Comparison of ENCODE assay signal across 8 mouse cellular contexts in genomic region chr4:147905090-147905659, GRCm38 (mm10). TPM values are rescaled to one million over a fixed set of nuclear protein-coding genes. Genes with fewer than 3 reads are reported as not detected.
DNase-seq lines count a peak whose midpoint lies in the region; ATAC-seq and TF ChIP-seq lines count a peak whose summit lies in the region.

No protein-coding gene starts in this region.

- no peak for TF ChIP-seq CTCF in bone marrow, adult 2 months (IDR thresholded peaks at IDR 0.05; ENCODE audit: control insufficient read depth, insufficient read depth, low read length)
- no peak for TF ChIP-seq CTCF in liver, embryonic 14.5 days (IDR thresholded peaks at IDR 0.05; ENCODE audit: low read depth)

- under 1% methylated on average over 8 of the region's 8 CpGs for WGBS in heart, embryonic 14.5 days
- WGBS in bone marrow, adult 2 months: under 1% methylated on average over 8 of the region's 8 CpGs
- WGBS in forebrain, embryonic 15.5 days: under 1% methylated on average over 8 of the region's 8 CpGs
- 0% methylated on average over 8 of the region's 8 CpGs for WGBS in liver, embryonic 14.5 days (ENCODE audit: insufficient replicate concordance)

- no peaks in the 10 kb centered on the region for H3K27me3 ChIP-seq in heart, embryonic 14.5 days (ENCODE audit: control insufficient read depth, insufficient read depth, low read length)
- no peaks in the 10 kb centered on the region for H3K27me3 ChIP-seq in forebrain, embryonic 15.5 days
- no peaks in the 10 kb centered on the region for H3K27me3 ChIP-seq in liver, embryonic 14.5 days (ENCODE audit: control insufficient read depth, insufficient read depth, low read length)

- H3K36me3 ChIP-seq in heart, embryonic 14.5 days (ENCODE audit: control insufficient read depth, insufficient read depth, low read length): peaks cover 43% of the 10 kb centered on the region
- H3K36me3 ChIP-seq in forebrain, embryonic 15.5 days: peaks cover 19% of the 10 kb centered on the region
- H3K36me3 ChIP-seq in liver, embryonic 14.5 days (replicated peaks; ENCODE audit: control insufficient read depth, insufficient read depth, low read depth): peaks cover 5% of the 10 kb centered on the region; the same call in 1 of the 2 replicates

- H3K27ac ChIP-seq in heart, embryonic 14.5 days (replicated peaks in 1 of 2; ENCODE audit: control insufficient read depth in 1 of 2, insufficient read depth in 1 of 2, low read depth in 2 of 2, low read length in 2 of 2): peak overlapping the region; percentile 85 to 95
- H3K27ac ChIP-seq in bone marrow, adult 2 months (ENCODE audit: control insufficient read depth, insufficient read depth, low read depth, low read length, poor library complexity): peak overlapping the region; percentile 42; the same call in 1 of the 2 replicates
- H3K27ac ChIP-seq in forebrain, embryonic 15.5 days (replicated peaks): no peak overlapping the region; the same call in 1 of the 2 replicates
- no peak overlapping the region for H3K27ac ChIP-seq in liver, embryonic 14.5 days

- ATAC-seq in heart, embryonic 14.5 days (ENCODE audit: insufficient number of reproducible peaks, insufficient read depth, low FRiP score, low read depth): no peak
- peak; percentile 36 for ATAC-seq in forebrain, embryonic 15.5 days (replicated peaks)
- peak; percentile 0; the same call in 1 of the 2 replicates for ATAC-seq in liver, embryonic 14.5 days (ENCODE audit: insufficient read depth)

- TF ChIP-seq POLR2A in bone marrow, adult 2 months (IDR thresholded peaks at IDR 0.05; ENCODE audit: borderline replicate concordance, control insufficient read depth, low read depth, low read length): no peak

- H3K9me3 ChIP-seq in heart, embryonic 14.5 days (ENCODE audit: control insufficient read depth, low read length): no peaks in the 10 kb centered on the region
- no peaks in the 10 kb centered on the region for H3K9me3 ChIP-seq in forebrain, embryonic 15.5 days
- no peaks in the 10 kb centered on the region for H3K9me3 ChIP-seq in liver, embryonic 14.5 days (ENCODE audit: control insufficient read depth, low read length)

- peaks cover 17 to 30% of the 10 kb centered on the region in 2 experiments for H3K4me1 ChIP-seq in heart, embryonic 14.5 days (ENCODE audit: control insufficient read depth in 2 of 2, insufficient read depth in 2 of 2, low read length in 2 of 2)
- H3K4me1 ChIP-seq in bone marrow, adult 2 months (ENCODE audit: control insufficient read depth, insufficient read depth, low read length): peaks cover 6% of the 10 kb centered on the region
- peaks cover 23% of the 10 kb centered on the region for H3K4me1 ChIP-seq in forebrain, embryonic 15.5 days
- H3K4me1 ChIP-seq in liver, embryonic 14.5 days (replicated peaks; ENCODE audit: control insufficient read depth in 2 of 2, insufficient read depth in 2 of 2, low read length in 1 of 2): peaks cover 6 to 11% of the 10 kb centered on the region in 2 experiments; a peak in 3 of 4 replicates

- peak overlapping the region; percentile 78 for H3K4me2 ChIP-seq in heart, embryonic 14.5 days (ENCODE audit: low read length)
- H3K4me2 ChIP-seq in forebrain, embryonic 15.5 days (replicated peaks): peak overlapping the region; percentile 61
- H3K4me2 ChIP-seq in liver, embryonic 14.5 days (ENCODE audit: low read depth): peak overlapping the region; percentile 71

- no peak for TF ChIP-seq EP300 in liver, embryonic 14.5 days (IDR thresholded peaks at IDR 0.05; ENCODE audit: low read depth)

- peak overlapping the region; percentile 85 to 96 for H3K4me3 ChIP-seq in heart, embryonic 14.5 days (ENCODE audit: control insufficient read depth in 1 of 2, insufficient read depth in 1 of 2, low read depth in 1 of 2, low read length in 2 of 2)
- peak overlapping the region; percentile 95 for H3K4me3 ChIP-seq in bone marrow, adult 2 months (replicated peaks; ENCODE audit: control insufficient read depth, low read depth, low read length)
- H3K4me3 ChIP-seq in forebrain, embryonic 15.5 days: peak overlapping the region; percentile 80
- peak overlapping the region; percentile 89 to 93 for H3K4me3 ChIP-seq in liver, embryonic 14.5 days (ENCODE audit: insufficient read depth in 1 of 2, low read depth in 2 of 2, low read length in 2 of 2)

- DNase-seq in heart, adult 8-10 months (ENCODE audit: low spot score): no peak
- peak in 2 of 3 experiments; percentile 11 to 23 for DNase-seq in liver, embryonic 14.5 days (ENCODE audit: low read depth in 3 of 3, low spot score in 3 of 3)
- no peak for DNase-seq in urinary bladder, postnatal 10 days (ENCODE audit: low spot score)
- no peak for DNase-seq in embryo, embryonic 11 days
- no peak for DNase-seq in testis, postnatal 14 days (ENCODE audit: low spot score)

- peak overlapping the region; percentile 97 for H3K9ac ChIP-seq in heart, embryonic 14.5 days (ENCODE audit: low read length)
- peak overlapping the region; percentile 80 for H3K9ac ChIP-seq in forebrain, embryonic 15.5 days (replicated peaks)
- peak overlapping the region; percentile 90 for H3K9ac ChIP-seq in liver, embryonic 14.5 days (replicated peaks)

RNA-seq across cellular contexts. Expression of gene Mfn2, which starts 0.7 kb away (rescaled TPM):
- polyA plus RNA-seq in heart, embryonic 14.5 days (2014; fragmentation: Nextera tagmentation; extraction: Ambion mirVana): 107 and 117 TPM in 2 replicates
- total RNA-seq in heart, adult 8-10 months (2022): 100 to 1,000 TPM; 664 to 803 (median 747) TPM
- 12.1 and 23.5 TPM in 2 replicates for polyA plus RNA-seq in bone marrow, adult 2 months (2011; ENCODE audit: insufficient read depth, insufficient read length, low replicate concordance, missing spikeins)
- 73.6 and 77.2 TPM in 2 replicates for polyA plus RNA-seq in forebrain, embryonic 15.5 days (2015; fragmentation: Nextera tagmentation; extraction: Ambion mirVana)
- polyA plus RNA-seq in liver, embryonic 14.5 days (2012; rRNA removed): 7.5 and 8.6 TPM in 2 replicates
- polyA plus RNA-seq in liver, embryonic 14.5 days (2014; fragmentation: Nextera tagmentation; extraction: Ambion mirVana): 9.2 and 11.1 TPM in 2 replicates

RNA-seq across cellular contexts. Expression of gene Plod1, which starts 31.4 kb away (rescaled TPM):
- 50.1 and 50.7 TPM in 2 replicates for polyA plus RNA-seq in heart, embryonic 14.5 days (2014; fragmentation: Nextera tagmentation; extraction: Ambion mirVana)
- 10 to 100 TPM; 52.7 to 66.9 (median 61.3) TPM for total RNA-seq in heart, adult 8-10 months (2022)
- polyA plus RNA-seq in bone marrow, adult 2 months (2011; ENCODE audit: insufficient read depth, insufficient read length, low replicate concordance, missing spikeins): 5.6 and 10.2 TPM in 2 replicates
- 16.1 and 16.4 TPM in 2 replicates for polyA plus RNA-seq in forebrain, embryonic 15.5 days (2015; fragmentation: Nextera tagmentation; extraction: Ambion mirVana)
- 15.5 and 16.9 TPM in 2 replicates for polyA plus RNA-seq in liver, embryonic 14.5 days (2012; rRNA removed)
- 20.2 and 23.7 TPM in 2 replicates for polyA plus RNA-seq in liver, embryonic 14.5 days (2014; fragmentation: Nextera tagmentation; extraction: Ambion mirVana)

RNA-seq across cellular contexts. Expression of gene 2510039O18Rik, which starts 35.5 kb away (rescaled TPM):
- 19.3 and 22.1 TPM in 2 replicates for polyA plus RNA-seq in heart, embryonic 14.5 days (2014; fragmentation: Nextera tagmentation; extraction: Ambion mirVana)
- total RNA-seq in heart, adult 8-10 months (2022): 10 to 100 TPM; 35.8 to 43.1 (median 39.7) TPM
- polyA plus RNA-seq in bone marrow, adult 2 months (2011; ENCODE audit: insufficient read depth, insufficient read length, low replicate concordance, missing spikeins): 12.4 and 19.6 TPM in 2 replicates
- 13.7 and 13.8 TPM in 2 replicates for polyA plus RNA-seq in forebrain, embryonic 15.5 days (2015; fragmentation: Nextera tagmentation; extraction: Ambion mirVana)
- polyA plus RNA-seq in liver, embryonic 14.5 days (2012; rRNA removed): 18.8 and 23.7 TPM in 2 replicates
- polyA plus RNA-seq in liver, embryonic 14.5 days (2014; fragmentation: Nextera tagmentation; extraction: Ambion mirVana): 7.8 and 8.1 TPM in 2 replicates

RNA-seq across cellular contexts. Expression of gene Fv1, which starts 36.4 kb away (rescaled TPM):
- polyA plus RNA-seq in heart, embryonic 14.5 days (2014; fragmentation: Nextera tagmentation; extraction: Ambion mirVana): 8.8 and 9.2 TPM in 2 replicates
- 10 to 100 TPM; 17.8 to 23.1 (median 20.2) TPM for total RNA-seq in heart, adult 8-10 months (2022)
- 2.1 and 3.3 TPM in 2 replicates for polyA plus RNA-seq in bone marrow, adult 2 months (2011; ENCODE audit: insufficient read depth, insufficient read length, low replicate concordance, missing spikeins)
- 12.7 and 12.8 TPM in 2 replicates for polyA plus RNA-seq in forebrain, embryonic 15.5 days (2015; fragmentation: Nextera tagmentation; extraction: Ambion mirVana)
- polyA plus RNA-seq in liver, embryonic 14.5 days (2012; rRNA removed): 1.6 and 2.2 TPM in 2 replicates
- polyA plus RNA-seq in liver, embryonic 14.5 days (2014; fragmentation: Nextera tagmentation; extraction: Ambion mirVana): 1.5 and 1.6 TPM in 2 replicates

RNA-seq across cellular contexts. Expression of gene Miip, which starts 36.6 kb away (rescaled TPM):
- polyA plus RNA-seq in heart, embryonic 14.5 days (2014; fragmentation: Nextera tagmentation; extraction: Ambion mirVana): 18.9 and 23.0 TPM in 2 replicates
- 1 to 10 TPM; 6.0 to 9.4 (median 7.2) TPM for total RNA-seq in heart, adult 8-10 months (2022)
- polyA plus RNA-seq in bone marrow, adult 2 months (2011; ENCODE audit: insufficient read depth, insufficient read length, low replicate concordance, missing spikeins): 88.5 and 129 TPM in 2 replicates
- 55.0 and 55.3 TPM in 2 replicates for polyA plus RNA-seq in forebrain, embryonic 15.5 days (2015; fragmentation: Nextera tagmentation; extraction: Ambion mirVana)
- polyA plus RNA-seq in liver, embryonic 14.5 days (2012; rRNA removed): 33.8 and 36.0 TPM in 2 replicates
- polyA plus RNA-seq in liver, embryonic 14.5 days (2014; fragmentation: Nextera tagmentation; extraction: Ambion mirVana): 18.5 and 21.8 TPM in 2 replicates

Comparison
In these comparisons a context has a peak if more than half of its experiments do, and no peak if none do; other contexts are left out.
1. H3K27ac ChIP-seq: peak in heart, embryonic 14.5 days (2 of 2) and bone marrow, adult 2 months (single experiment); none in forebrain, embryonic 15.5 days (single experiment) and liver, embryonic 14.5 days (single experiment).
2. DNase-seq: peak in liver, embryonic 14.5 days (2 of 3); none in heart, adult 8-10 months (single experiment), urinary bladder, postnatal 10 days (single experiment), embryo, embryonic 11 days (single experiment) and testis, postnatal 14 days (single experiment).
3. Peak in every context shown above with its lines, with median percentiles within 50 percentile points of each other: H3K4me2 ChIP-seq, H3K4me3 ChIP-seq and H3K9ac ChIP-seq.